Mouse (Mus musculus): ENCODE measurements at regions not wholly inside any gene's neighbourhood (a gene's known extent, or its start where the extent isn't known, plus 50 kb on each side); places are given as distances from the start of the nearest gene placed in this dataset.
"Not testable (repeated sequence)": the region's sequence is repeated elsewhere in the genome, so short reads cannot be mapped to it uniquely, and the experiment has no call there.

GRCm38 (mm10) chr8:118209301-118209700 is 74.2 kb upstream of the Cdh13 start:
- not testable (repeated sequence) for H3K9ac ChIP-seq; H3K9me3 ChIP-seq; H3K4me1 ChIP-seq; H3K4me3 ChIP-seq (replicated peaks); H3K27ac ChIP-seq; H3K27me3 ChIP-seq; H3K36me3 ChIP-seq (replicated peaks); H3K4me2 ChIP-seq; ATAC-seq (ENCODE audit: low FRiP score)
- 94% methylated on average over 16 of the region's 16 CpGs for WGBS

DNA sequence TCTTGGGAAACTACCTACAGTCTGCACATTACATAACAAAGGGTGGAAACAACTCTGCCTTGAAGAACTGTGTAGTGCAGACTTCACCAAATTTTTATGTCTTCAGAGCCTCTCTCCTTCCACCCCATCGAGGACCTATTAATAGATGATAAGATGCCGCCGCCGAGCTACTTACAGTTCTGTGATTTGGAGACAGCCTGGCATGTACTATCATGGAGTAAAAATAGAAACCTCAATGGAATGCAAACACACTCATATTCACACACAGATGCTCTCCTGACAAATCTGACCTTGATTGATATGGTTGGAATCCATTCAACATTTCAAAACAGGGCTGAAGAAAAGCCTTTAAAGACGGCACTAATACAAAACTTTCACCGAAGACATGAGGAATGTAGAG is 92.7 kb upstream of the Cdh13 start:
- Histone ChIP-seq H3K27ac (no peak overlapping the region), H3K4me2 (no peak overlapping the region), H3K4me3 (replicated peaks) (no peak overlapping the region), H3K9ac (no peak overlapping the region), H3K9me3 (no peaks in the 10 kb centered on the region), H3K27me3 (no peaks in the 10 kb centered on the region), H3K36me3 (replicated peaks) (no peaks in the 10 kb centered on the region), H3K4me1 (peaks cover 4% of the 10 kb centered on the region; the same call in 1 of the 2 replicates)
- WGBS: 88% methylated on average over 6 of the region's 6 CpGs
- ATAC-seq (ENCODE audit: low FRiP score): no peak

DNA sequence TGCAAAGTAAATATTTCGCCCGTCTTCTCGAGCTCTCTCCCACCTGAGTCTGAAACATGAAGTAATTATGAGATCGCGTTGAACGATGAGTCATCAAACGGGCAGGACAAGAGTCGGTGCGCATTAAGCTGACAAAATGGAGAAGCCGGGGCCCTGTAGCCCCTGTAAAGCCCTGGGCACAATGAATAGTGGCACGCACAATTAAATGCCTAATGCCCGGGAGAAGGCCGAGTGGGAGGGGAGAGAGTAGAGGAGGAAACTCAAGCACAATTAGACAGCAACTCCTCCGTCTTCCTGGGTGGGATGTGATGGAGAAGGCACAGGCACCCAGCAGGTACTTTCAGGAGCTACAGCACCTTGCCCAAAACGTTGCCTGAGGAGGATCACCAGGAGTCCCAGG is 94.3 kb upstream of the Cdh13 start:
- Histone ChIP-seq H3K27ac (no peak overlapping the region), H3K4me1 (peaks cover 4% of the 10 kb centered on the region; the same call in 1 of the 2 replicates), H3K9ac (no peak overlapping the region), H3K27me3 (no peaks in the 10 kb centered on the region), H3K4me3 (replicated peaks) (no peak overlapping the region), H3K9me3 (no peaks in the 10 kb centered on the region), H3K36me3 (replicated peaks) (no peaks in the 10 kb centered on the region), H3K4me2 (no peak overlapping the region; the same call in 1 of the 2 replicates)
- no peak for ATAC-seq (ENCODE audit: low FRiP score)
- 49% methylated on average over 15 of the region's 15 CpGs for WGBS

- H3K9me3 ChIP-seq: no peaks in the 10 kb centered on the region
- H3K4me2 ChIP-seq: no peak overlapping the region
- no peak overlapping the region for H3K27ac ChIP-seq
- H3K36me3 ChIP-seq (replicated peaks): no peaks in the 10 kb centered on the region
- 52% methylated on average over 7 of the region's 7 CpGs for WGBS
- no peak overlapping the region for H3K9ac ChIP-seq
- no peak for ATAC-seq (ENCODE audit: low FRiP score)
- H3K4me1 ChIP-seq: peaks cover 5% of the 10 kb centered on the region; the same call in 1 of the 2 replicates
- H3K27me3 ChIP-seq: no peaks in the 10 kb centered on the region
- no peak overlapping the region for H3K4me3 ChIP-seq (replicated peaks)
These were observed 114.5 kb upstream of the Cdh13 start for GRCm38 (mm10) chr8:118169001-118169413.

- Histone ChIP-seq H3K36me3 (replicated peaks) (no peaks in the 10 kb centered on the region), H3K27me3 (no peaks in the 10 kb centered on the region), H3K27ac (no peak overlapping the region), H3K9ac (no peak overlapping the region), H3K4me1 (peaks cover 3% of the 10 kb centered on the region; the same call in 1 of the 2 replicates), H3K9me3 (no peaks in the 10 kb centered on the region), H3K4me2 (no peak overlapping the region), H3K4me3 (replicated peaks) (no peak overlapping the region)
- no peak for ATAC-seq (ENCODE audit: low FRiP score)
- WGBS: 62% methylated on average over 10 of the region's 10 CpGs
These were observed 121.4 kb upstream of the Cdh13 start for GRCm38 (mm10) chr8:118162171-118162570.

DNA sequence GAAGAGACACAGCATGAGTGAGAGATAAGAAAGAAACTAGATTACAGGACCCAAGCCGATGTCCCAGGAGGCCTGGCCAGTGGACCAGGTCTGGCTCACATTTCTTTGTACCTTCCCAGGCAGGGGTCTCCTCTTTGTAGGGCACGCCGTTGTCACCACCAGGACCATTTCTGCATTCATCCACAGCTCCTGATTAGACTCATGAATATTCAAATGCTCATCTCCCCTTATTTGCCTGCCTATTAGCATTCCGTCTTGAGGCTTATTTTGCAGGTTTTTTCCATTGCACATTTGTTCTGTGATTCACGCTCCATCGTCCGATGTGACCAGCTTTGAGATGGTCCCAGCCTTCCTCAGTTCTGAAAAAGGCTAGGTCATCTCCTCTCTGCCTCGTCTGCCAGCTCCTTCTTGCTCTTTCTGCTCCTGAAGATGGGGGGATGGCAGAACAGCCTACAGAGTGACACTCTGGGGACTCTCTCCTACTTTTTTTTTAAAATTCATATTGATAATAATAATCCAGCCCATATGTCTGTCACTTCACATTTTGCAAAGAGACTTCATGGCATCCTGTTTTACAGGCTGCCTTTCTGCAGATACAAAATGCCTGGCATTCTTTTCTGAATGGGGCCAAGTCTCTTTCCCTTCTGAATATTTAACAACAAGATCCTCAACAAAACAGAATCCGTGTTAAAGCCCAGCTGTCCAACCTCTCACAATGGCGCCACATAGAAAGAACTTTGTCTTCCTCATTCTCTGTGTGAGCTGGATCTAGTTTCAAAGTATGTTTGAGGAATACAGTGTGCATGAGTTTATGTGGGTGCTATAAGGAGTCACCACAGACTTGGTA is 136.0 kb upstream of the Cdh13 start:
- Histone ChIP-seq H3K4me3 (replicated peaks) (no peak overlapping the region), H3K36me3 (replicated peaks) (no peaks in the 10 kb centered on the region), H3K4me2 (peak overlapping the region; percentile 25), H3K27ac (peak overlapping the region; percentile 63), H3K9me3 (no peaks in the 10 kb centered on the region), H3K4me1 (peaks cover 18% of the 10 kb centered on the region), H3K9ac (no peak overlapping the region), H3K27me3 (no peaks in the 10 kb centered on the region)
- peak; percentile 75; the same call in 1 of the 2 replicates for ATAC-seq (ENCODE audit: low FRiP score)
- WGBS: 22% methylated on average over 10 of the region's 10 CpGs

DNA sequence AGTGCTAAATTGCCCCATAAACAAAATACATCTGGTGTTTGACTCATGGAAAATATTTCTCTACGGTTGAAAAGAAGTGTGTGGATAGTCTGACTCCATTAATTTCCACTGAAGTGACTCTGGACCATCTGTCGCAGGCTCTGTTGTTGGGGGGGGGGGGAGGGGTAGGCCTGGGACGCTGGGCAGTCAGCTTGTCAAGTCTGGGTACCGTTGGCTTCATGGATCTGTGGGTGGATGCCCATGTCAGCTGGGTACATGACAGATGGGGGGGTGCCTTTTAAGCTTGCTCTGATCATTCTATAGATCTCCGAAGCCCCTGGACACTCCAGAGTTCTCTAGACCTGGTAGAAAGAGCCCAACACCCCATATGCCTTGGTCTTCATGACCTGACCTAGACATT is 139.0 kb upstream of the Cdh13 start:
- no peak overlapping the region for H3K9ac ChIP-seq
- no peak overlapping the region for H3K4me3 ChIP-seq (replicated peaks)
- ATAC-seq (ENCODE audit: low FRiP score): no peak
- H3K4me2 ChIP-seq: no peak overlapping the region
- no peaks in the 10 kb centered on the region for H3K9me3 ChIP-seq
- H3K27ac ChIP-seq: no peak overlapping the region
- 79% methylated on average over 5 of the region's 5 CpGs for WGBS
- H3K36me3 ChIP-seq (replicated peaks): no peaks in the 10 kb centered on the region
- peaks cover 18% of the 10 kb centered on the region for H3K4me1 ChIP-seq
- no peaks in the 10 kb centered on the region for H3K27me3 ChIP-seq

GRCm38 (mm10) chr8:118142311-118142710 is 141.2 kb upstream of the Cdh13 start:
- Histone ChIP-seq H3K9ac (no peak overlapping the region), H3K27ac (no peak overlapping the region), H3K4me3 (replicated peaks) (no peak overlapping the region), H3K4me2 (no peak overlapping the region), H3K27me3 (no peaks in the 10 kb centered on the region), H3K9me3 (no peaks in the 10 kb centered on the region), H3K4me1 (peaks cover 7% of the 10 kb centered on the region), H3K36me3 (replicated peaks) (no peaks in the 10 kb centered on the region)
- WGBS: 67% methylated on average over 8 of the region's 8 CpGs
- no peak for ATAC-seq (ENCODE audit: low FRiP score)

DNA sequence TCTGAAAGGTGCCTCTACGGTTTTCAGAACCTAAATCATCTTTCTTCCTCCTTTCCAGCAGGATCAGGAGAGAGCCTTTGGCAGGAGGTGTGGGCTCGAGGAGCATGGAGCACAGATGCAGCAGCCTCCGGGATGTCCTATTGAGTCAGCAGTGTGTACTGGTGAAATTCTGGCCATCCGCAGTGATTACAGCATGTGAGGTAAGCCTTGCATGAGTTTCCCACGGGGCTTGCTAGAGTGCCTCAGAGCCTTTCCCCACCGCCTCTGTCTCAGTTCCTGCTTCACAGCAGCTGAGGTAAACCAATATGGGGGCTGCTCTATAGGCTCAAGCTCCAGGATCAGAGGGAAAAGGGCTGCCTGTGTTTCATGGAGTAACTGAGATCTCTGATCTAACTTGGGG is 143.6 kb upstream of the Cdh13 start:
- Histone ChIP-seq H3K27me3 (no peaks in the 10 kb centered on the region), H3K36me3 (replicated peaks) (no peaks in the 10 kb centered on the region), H3K9me3 (no peaks in the 10 kb centered on the region), H3K9ac (no peak overlapping the region), H3K4me1 (no peaks in the 10 kb centered on the region), H3K4me2 (no peak overlapping the region), H3K27ac (no peak overlapping the region), H3K4me3 (replicated peaks) (no peak overlapping the region)
- no peak for ATAC-seq (ENCODE audit: low FRiP score)
- WGBS: 90% methylated on average over 6 of the region's 6 CpGs

- H3K4me2 ChIP-seq: no peak overlapping the region
- H3K9ac ChIP-seq: no peak overlapping the region
- H3K4me1 ChIP-seq: no peaks in the 10 kb centered on the region
- WGBS: 84% methylated on average over 3 of the region's 3 CpGs
- H3K4me3 ChIP-seq (replicated peaks): no peak overlapping the region
- H3K36me3 ChIP-seq (replicated peaks): no peaks in the 10 kb centered on the region
- ATAC-seq (ENCODE audit: low FRiP score): no peak
- no peaks in the 10 kb centered on the region for H3K9me3 ChIP-seq
- H3K27ac ChIP-seq: no peak overlapping the region
- no peaks in the 10 kb centered on the region for H3K27me3 ChIP-seq
These were observed 145.7 kb upstream of the Cdh13 start for GRCm38 (mm10) chr8:118137846-118138245.

- Histone ChIP-seq H3K36me3 (replicated peaks) (no peaks in the 10 kb centered on the region), H3K27ac (no peak overlapping the region), H3K9ac (no peak overlapping the region), H3K9me3 (no peaks in the 10 kb centered on the region), H3K4me3 (replicated peaks) (no peak overlapping the region), H3K27me3 (no peaks in the 10 kb centered on the region), H3K4me1 (no peaks in the 10 kb centered on the region), H3K4me2 (no peak overlapping the region)
- WGBS: 85% methylated on average over 7 of the region's 7 CpGs
- no peak for ATAC-seq (ENCODE audit: low FRiP score)
These were observed 158.5 kb upstream of the Cdh13 start for GRCm38 (mm10) chr8:118124993-118125392.

- no peak overlapping the region for H3K9ac ChIP-seq
- H3K27me3 ChIP-seq: no peaks in the 10 kb centered on the region
- H3K27ac ChIP-seq: no peak overlapping the region
- ATAC-seq (ENCODE audit: low FRiP score): 0 out of 2 replicates have a peak, but pooled peaks have one; percentile 41
- WGBS: 52% methylated on average over 8 of the region's 8 CpGs
- H3K4me1 ChIP-seq: peaks cover 8% of the 10 kb centered on the region; the same call in 1 of the 2 replicates
- no peak overlapping the region for H3K4me3 ChIP-seq (replicated peaks)
- H3K36me3 ChIP-seq (replicated peaks): no peaks in the 10 kb centered on the region
- H3K9me3 ChIP-seq: no peaks in the 10 kb centered on the region
- 0 out of 2 replicates have a peak overlapping the region, but pooled peaks have one; percentile 13 for H3K4me2 ChIP-seq
These were observed 169.3 kb upstream of the Cdh13 start for GRCm38 (mm10) chr8:118114253-118114652.

Measured in forebrain, embryonic 12.5 days (tissue).